Mouse (Mus musculus) intestine, embryonic 14.5 days (tissue): Measurements from ENCODE around the gene Alkbh5. TPM values are rescaled to one million over a fixed set of nuclear protein-coding genes. Genes with fewer than 3 reads are reported as not detected.

Experiments used
- ATAC-seq: fragments of 200-750 bp; cut with Nextera tagmentation; replicated peaks from 2 replicates; pipeline ENCODE4 v1.8.0; 2017; ENCODE audit warnings: low read depth, moderate number of reproducible peaks, moderate TSS enrichment, moderate library complexity; ENCODE audit not compliant: low FRiP score, low TSS enrichment
- DNase-seq: peaks from one replicate; pipeline ENCODE4 v3.0.0-alpha.2; 2018; ENCODE audit warnings: low spot score
- H3K27ac ChIP-seq: fragments of 300-500 bp; sonication (generic); 2 replicates; pipeline ENCODE4 v1.5.1; 2014; ENCODE audit warnings: low read depth, mild to moderate bottlenecking, control low read depth
- H3K27me3 ChIP-seq: fragments of 300-500 bp; sonication (generic); replicated peaks from 2 replicates; pipeline ENCODE4 v1.6.1; 2014; ENCODE audit warnings: low read length, control low read depth; ENCODE audit not compliant: control insufficient read depth, insufficient read depth
- H3K36me3 ChIP-seq: fragments of 300-500 bp; sonication (generic); 2 replicates; pipeline ENCODE4 v1.6.1; 2014; ENCODE audit warnings: low read length, control low read depth; ENCODE audit not compliant: control insufficient read depth, insufficient read depth
- H3K4me1 ChIP-seq: fragments of 300-500 bp; sonication (generic); replicated peaks from 2 replicates; pipeline ENCODE4 v1.6.1; 2014; ENCODE audit warnings: low read length, control low read depth, mixed read lengths; ENCODE audit not compliant: control insufficient read depth, insufficient read depth
- H3K4me2 ChIP-seq: fragments of 300-500 bp; sonication (generic); 2 replicates; pipeline ENCODE4 v1.6.1; 2014; ENCODE audit warnings: low read length
- H3K4me3 ChIP-seq: fragments of 300-500 bp; sonication (generic); 2 replicates; pipeline ENCODE4 v1.5.1; 2014; ENCODE audit warnings: low read depth, low read length, control low read depth, mixed read lengths
- H3K9ac ChIP-seq: fragments of 300-500 bp; sonication (generic); 2 replicates; pipeline ENCODE4 v1.6.1; 2014; ENCODE audit warnings: mild to moderate bottlenecking, low read length
- H3K9me3 ChIP-seq: fragments of 300-500 bp; sonication (generic); 2 replicates; pipeline ENCODE4 v1.6.1; 2016; ENCODE audit warnings: low read length, control low read depth; ENCODE audit not compliant: control insufficient read depth
- WGBS: fragments of 180-500 bp; shearing (Covaris S2); extraction: QIAGEN DNeasy Blood & Tissue Kit; methylation state at CpG from one replicate; pipeline ENCODE4 v1.1.7; 2014; 5-methylcytosine and 5-hydroxymethylcytosine counted together
- polyA plus RNA-seq: library from polyadenylated mRNA; unstranded; fragments of >200 nt; fragmentation: Nextera tagmentation; extraction: Ambion mirVana; gene quantifications from 2 replicates; pipeline ENCODE4 v1.2.1, GENCODE M21; 2014

The Alkbh5 gene
- 35.4 and 36.2 TPM in 2 replicates for polyA plus RNA-seq

- 21% methylated on average over 9 of the region's 9 CpGs for WGBS
- Histone ChIP-seq H3K9me3 (no peaks in the 10 kb centered on the region), H3K27ac (peak within 1 kb of the TSS; percentile 100), H3K36me3 (no peaks in the 10 kb centered on the region), H3K9ac (peak within 1 kb of the TSS; percentile 93), H3K4me1 (peaks cover 21% of the 10 kb centered on the region), H3K27me3 (no peaks in the 10 kb centered on the region), H3K4me2 (peak within 1 kb of the TSS; percentile 81), H3K4me3 (peak within 1 kb of the TSS; percentile 61)
- no peak for ATAC-seq
- peak; percentile 63 for DNase-seq
These were observed at the start of gene Alkbh5 for GRCm38 (mm10) chr11:60536180-60536858. Gene Alkbh5 (plus strand): TSS chr11:60536381.

DNA sequence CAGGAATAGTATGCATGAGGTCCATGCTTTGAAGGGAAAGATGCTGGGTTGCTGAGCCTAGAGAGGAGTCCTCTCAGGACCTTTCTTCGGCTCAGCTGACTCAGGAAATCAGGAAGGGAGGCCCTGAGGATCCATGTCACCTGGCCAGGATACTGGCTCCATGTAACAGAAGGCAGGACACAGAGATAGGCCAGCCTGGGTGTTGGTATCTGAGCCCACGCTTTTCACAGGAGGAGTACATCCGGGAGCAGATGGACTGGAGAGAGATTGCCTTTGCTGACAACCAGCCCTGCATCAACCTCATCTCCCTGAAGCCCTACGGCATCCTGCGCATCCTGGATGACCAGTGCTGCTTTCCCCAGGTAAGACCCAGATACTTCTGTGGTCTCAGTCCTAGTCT lies 43.5 kb upstream of the Alkbh5 start:
- WGBS = 87% methylated on average over 5 of the region's 5 CpGs

GRCm38 (mm10) chr11:60495692-60496091 lies 40.5 kb upstream of the Alkbh5 start:
- H3K4me3 ChIP-seq = no peak overlapping the region
- no peaks in the 10 kb centered on the region for H3K27me3 ChIP-seq
- no peak overlapping the region for H3K27ac ChIP-seq
- no peaks in the 10 kb centered on the region for H3K4me1 ChIP-seq
- H3K9me3 ChIP-seq = no peaks in the 10 kb centered on the region
- no peak overlapping the region for H3K9ac ChIP-seq
- 68% methylated on average over 2 of the region's 2 CpGs for WGBS
- DNase-seq (no peak), ATAC-seq (no peak)
- H3K36me3 ChIP-seq = no peaks in the 10 kb centered on the region
- H3K4me2 ChIP-seq = no peak overlapping the region

More for the DNA sequence above, 43.5 kb upstream of the Alkbh5 start:
- Histone ChIP-seq H3K27me3 (no peaks in the 10 kb centered on the region), H3K36me3 (no peaks in the 10 kb centered on the region), H3K9ac (no peak overlapping the region), H3K9me3 (no peaks in the 10 kb centered on the region), H3K27ac (no peak overlapping the region), H3K4me1 (no peaks in the 10 kb centered on the region), H3K4me2 (no peak overlapping the region), H3K4me3 (no peak overlapping the region)
- DNase-seq (no peak), ATAC-seq (no peak)

DNA sequence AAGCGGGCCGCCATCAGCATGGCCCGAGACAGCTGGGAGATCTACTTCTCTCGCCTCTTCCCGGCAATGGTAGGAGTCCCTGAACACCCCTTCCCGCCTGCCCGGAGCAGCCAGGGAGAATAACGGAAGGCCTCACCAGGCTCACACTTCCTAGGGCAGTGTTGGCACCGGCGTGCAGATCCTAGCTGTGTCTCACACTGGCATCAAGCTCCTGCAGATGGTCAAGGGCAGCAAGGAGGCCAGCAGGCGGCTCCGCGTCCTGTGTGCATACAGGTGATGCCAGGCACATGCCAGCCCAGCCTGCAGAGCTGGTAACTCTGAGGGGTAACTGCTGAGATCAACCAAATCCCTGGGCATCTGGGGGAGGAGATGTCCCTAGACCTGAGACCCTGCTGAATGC lies 28.9 kb upstream of the Alkbh5 start:
- 85% methylated on average over 13 of the region's 13 CpGs for WGBS
- Histone ChIP-seq H3K4me3 (no peak overlapping the region), H3K4me1 (peaks cover 11% of the 10 kb centered on the region; the same call in 1 of the 2 replicates), H3K9me3 (no peaks in the 10 kb centered on the region), H3K9ac (no peak overlapping the region), H3K27ac (no peak overlapping the region), H3K4me2 (no peak overlapping the region), H3K36me3 (no peaks in the 10 kb centered on the region), H3K27me3 (peaks cover 9% of the 10 kb centered on the region)
- ATAC-seq (no peak), DNase-seq (no peak)

DNA sequence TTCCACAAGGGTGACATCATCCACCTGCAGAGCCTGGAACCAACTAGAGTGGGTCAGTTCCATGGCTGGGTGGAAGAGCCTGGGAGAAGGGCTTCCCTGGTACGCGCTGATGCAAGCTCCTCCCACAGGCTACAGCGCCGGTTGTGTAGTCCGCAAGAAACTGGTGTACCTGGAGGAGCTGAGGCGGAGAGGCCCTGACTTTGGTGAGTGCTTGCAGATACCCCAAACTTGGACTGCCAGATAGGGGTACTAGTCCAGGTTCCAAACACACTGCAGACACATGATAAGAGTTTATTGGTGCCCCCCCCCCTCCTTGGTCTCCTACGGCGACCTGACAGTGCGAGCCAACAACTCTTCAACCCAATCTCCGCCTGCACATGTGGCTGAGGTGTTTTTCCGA lies 27.2 kb upstream of the Alkbh5 start:
- Histone ChIP-seq H3K27me3 (peaks cover 9% of the 10 kb centered on the region), H3K9me3 (no peaks in the 10 kb centered on the region), H3K9ac (peak overlapping the region; percentile 39; the same call in 1 of the 2 replicates), H3K27ac (no peak overlapping the region), H3K4me1 (peaks cover 11% of the 10 kb centered on the region; the same call in 1 of the 2 replicates), H3K4me2 (peak overlapping the region; percentile 69), H3K36me3 (no peaks in the 10 kb centered on the region), H3K4me3 (peak overlapping the region; percentile 33)
- 3% methylated on average over 11 of the region's 11 CpGs for WGBS
- ATAC-seq = 0 out of 2 replicates have a peak, but pooled peaks have one; percentile 65
- DNase-seq = peak; percentile 58

GRCm38 (mm10) chr11:60509500-60509899 lies 26.7 kb upstream of the Alkbh5 start:
- Histone ChIP-seq H3K27me3 (peaks cover 9% of the 10 kb centered on the region), H3K4me1 (peaks cover 11% of the 10 kb centered on the region; the same call in 1 of the 2 replicates), H3K4me3 (peak overlapping the region; percentile 33), H3K4me2 (peak overlapping the region; percentile 69), H3K27ac (no peak overlapping the region), H3K9ac (peak overlapping the region; percentile 39; the same call in 1 of the 2 replicates), H3K9me3 (no peaks in the 10 kb centered on the region), H3K36me3 (no peaks in the 10 kb centered on the region)
- DNase-seq (peak; percentile 68), ATAC-seq (peak; percentile 65; the same call in 1 of the 2 replicates)
- under 1% methylated on average over 25 of the region's 25 CpGs for WGBS

GRCm38 (mm10) chr11:60511893-60512292 lies 24.3 kb upstream of the Alkbh5 start:
- ATAC-seq (no peak), DNase-seq (no peak)
- H3K4me2 ChIP-seq = no peak overlapping the region
- H3K36me3 ChIP-seq = no peaks in the 10 kb centered on the region
- 89% methylated on average over 1 of the region's 1 CpGs for WGBS
- H3K9me3 ChIP-seq = no peaks in the 10 kb centered on the region
- no peak overlapping the region for H3K9ac ChIP-seq
- no peak overlapping the region for H3K27ac ChIP-seq
- H3K4me1 ChIP-seq = peaks cover 11% of the 10 kb centered on the region; the same call in 1 of the 2 replicates
- peaks cover 9% of the 10 kb centered on the region for H3K27me3 ChIP-seq
- H3K4me3 ChIP-seq = no peak overlapping the region

GRCm38 (mm10) chr11:60512520-60512919 lies 23.7 kb upstream of the Alkbh5 start:
- no peak overlapping the region for H3K9ac ChIP-seq
- no peak for ATAC-seq
- peaks cover 9% of the 10 kb centered on the region for H3K27me3 ChIP-seq

DNA sequence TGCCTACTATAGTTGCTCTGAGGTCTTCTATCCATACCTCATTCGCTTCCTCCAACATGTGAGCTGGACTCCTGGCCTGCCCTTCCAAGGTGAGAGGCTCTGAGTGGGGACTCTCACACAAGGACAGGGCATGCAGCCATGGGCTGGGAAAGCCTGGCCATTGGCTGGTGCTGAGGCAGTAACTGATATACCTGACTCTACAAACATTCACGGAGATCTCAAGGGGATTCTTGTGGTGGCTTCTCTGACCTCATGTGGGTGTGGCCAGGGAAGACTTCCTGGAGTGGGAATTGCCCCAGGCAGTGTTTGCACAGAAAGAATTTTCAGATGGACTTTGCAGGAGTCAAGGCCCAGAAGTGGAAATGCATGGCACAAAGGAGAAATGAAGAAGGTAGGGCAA lies 21.2 kb upstream of the Alkbh5 start:
- Histone ChIP-seq H3K36me3 (no peaks in the 10 kb centered on the region), H3K9ac (no peak overlapping the region), H3K4me3 (no peak overlapping the region), H3K4me1 (no peaks in the 10 kb centered on the region), H3K27me3 (peaks cover 7% of the 10 kb centered on the region), H3K9me3 (no peaks in the 10 kb centered on the region), H3K27ac (no peak overlapping the region), H3K4me2 (no peak overlapping the region)
- 46% methylated on average over 2 of the region's 2 CpGs for WGBS
- DNase-seq (no peak), ATAC-seq (0 out of 2 replicates have a peak, but pooled peaks have one; percentile 32)

More at GRCm38 (mm10) chr11:60512520-60512919, 23.7 kb upstream of the Alkbh5 start:
- no peak overlapping the region for H3K27ac ChIP-seq
- WGBS = 81% methylated on average over 2 of the region's 2 CpGs
- no peak overlapping the region for H3K4me3 ChIP-seq
- peaks cover 11% of the 10 kb centered on the region; the same call in 1 of the 2 replicates for H3K4me1 ChIP-seq
- H3K36me3 ChIP-seq = no peaks in the 10 kb centered on the region
- DNase-seq = no peak
- H3K4me2 ChIP-seq = no peak overlapping the region
- no peaks in the 10 kb centered on the region for H3K9me3 ChIP-seq
